Mouse (Mus musculus): ENCODE results near the gene Glra2.
"Not testable (repeated sequence)": the region's sequence is repeated elsewhere in the genome, so short reads cannot be mapped to it uniquely, and the experiment has no call there.

Glra2 gene

DNA sequence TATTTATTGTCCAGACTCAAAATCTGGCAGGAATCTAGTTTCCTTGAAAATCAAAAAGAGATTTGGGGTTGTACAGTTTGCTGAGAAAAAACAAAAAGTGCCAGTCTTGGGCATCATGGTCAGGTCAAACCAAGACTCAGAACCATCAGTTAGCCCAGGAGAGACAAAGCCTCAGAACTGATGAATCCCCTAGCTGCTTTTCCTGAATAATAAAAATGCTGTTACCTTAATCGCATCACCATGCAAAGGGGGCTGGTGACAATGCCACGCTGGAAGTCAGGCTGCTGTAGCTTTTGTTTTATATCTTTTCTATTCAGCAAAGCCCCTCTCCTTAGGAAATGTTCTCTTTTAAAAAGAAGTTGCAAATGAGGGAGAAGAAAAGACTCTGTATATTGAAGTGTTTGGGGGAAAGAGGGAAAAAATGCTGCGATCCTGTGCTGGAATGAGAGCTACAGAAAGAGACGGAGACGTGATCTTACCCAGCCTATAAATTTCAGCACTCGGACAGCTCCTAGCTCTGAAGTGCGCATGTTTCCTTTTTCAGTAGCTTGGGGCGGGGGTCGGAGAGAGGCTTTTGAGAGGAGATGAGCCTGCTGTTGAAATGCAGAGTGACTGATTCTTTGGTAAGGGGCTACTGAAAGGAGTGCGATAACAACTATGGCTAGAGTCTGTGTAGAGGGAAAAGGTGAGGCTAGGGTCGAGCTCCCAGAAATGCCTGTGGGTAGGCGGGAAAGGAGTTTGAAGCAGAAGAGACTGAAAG, at the start of gene Glra2:
TSS of gene Glra2 (minus strand) at position 455 of the 760 bp plus-strand sequence.
- DNase-seq (ENCODE audit: low spot score): peak; percentile 71

DNA sequence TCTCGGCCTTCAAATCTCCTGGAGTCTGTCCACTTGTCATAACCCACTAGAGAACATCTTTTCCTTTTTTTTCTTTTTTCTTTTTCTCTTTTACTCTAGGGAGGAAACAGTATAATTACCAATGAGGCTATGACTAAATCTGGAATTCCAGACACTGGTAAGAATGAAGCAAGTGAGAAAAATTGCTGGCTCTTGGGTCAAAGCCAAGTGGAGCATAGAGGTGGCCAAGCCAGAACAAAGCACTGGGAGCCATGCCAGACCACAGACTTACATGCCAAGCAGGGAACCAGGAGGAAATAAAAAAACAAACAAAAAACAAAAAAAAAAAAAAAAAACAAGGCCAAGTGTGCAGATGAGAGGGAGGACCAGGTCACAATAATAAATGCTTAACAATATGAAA, 35.6 kb upstream of the Glra2 start:
- no peak for DNase-seq (ENCODE audit: low spot score)

DNA sequence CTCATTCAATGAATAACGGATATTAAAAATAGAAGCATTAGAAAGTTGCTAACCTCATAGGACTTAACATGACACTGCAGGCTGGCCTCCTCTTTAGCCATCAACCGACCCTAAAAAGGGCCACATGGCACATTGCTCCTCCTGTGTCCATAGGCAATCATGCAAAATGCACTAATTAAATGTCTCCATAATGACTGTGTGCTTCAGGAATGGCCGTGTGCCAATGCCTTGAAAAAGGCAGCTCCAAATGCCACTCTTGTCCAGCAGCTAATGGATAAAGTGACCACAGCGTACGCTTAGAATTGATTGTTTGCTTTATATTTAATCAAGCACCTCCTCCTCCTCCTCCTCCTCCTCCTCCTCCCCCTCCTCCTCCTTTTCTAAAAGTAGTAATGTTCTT, 17.4 kb upstream of the Glra2 start:
- DNase-seq (ENCODE audit: low spot score): no peak

DNA sequence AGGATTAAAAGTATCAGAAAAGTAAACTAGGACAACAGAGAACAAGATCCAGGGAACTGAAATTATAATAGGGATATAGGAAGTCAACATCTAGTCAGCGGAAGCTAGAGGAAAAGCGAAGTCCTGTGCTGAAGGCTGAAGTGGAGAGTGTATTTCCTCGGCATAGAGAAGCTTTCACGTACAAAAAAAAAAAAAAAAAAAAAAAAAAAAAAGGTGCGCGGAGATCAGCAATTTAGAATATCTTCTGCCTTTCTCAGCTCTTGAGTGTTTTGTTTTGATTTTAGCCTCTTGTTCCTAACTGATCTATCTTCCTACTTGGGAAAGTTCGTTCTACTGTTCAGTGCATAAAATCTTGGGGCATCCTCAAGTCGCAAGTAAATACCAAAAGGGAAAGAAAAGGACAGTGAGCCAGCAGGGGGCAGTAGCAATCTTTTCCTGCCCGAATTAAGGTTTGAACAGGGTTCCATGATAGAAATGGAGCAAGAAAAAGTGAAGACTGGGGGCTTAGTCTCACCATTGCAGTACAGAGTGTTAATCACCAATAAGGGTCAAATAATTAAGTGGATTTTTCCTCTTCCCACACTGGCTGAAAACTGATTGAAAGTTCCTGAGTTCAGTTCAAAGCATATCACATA, 623 bp upstream of the Glra2 start:
- peak; percentile 46 for DNase-seq (ENCODE audit: low spot score)

DNA sequence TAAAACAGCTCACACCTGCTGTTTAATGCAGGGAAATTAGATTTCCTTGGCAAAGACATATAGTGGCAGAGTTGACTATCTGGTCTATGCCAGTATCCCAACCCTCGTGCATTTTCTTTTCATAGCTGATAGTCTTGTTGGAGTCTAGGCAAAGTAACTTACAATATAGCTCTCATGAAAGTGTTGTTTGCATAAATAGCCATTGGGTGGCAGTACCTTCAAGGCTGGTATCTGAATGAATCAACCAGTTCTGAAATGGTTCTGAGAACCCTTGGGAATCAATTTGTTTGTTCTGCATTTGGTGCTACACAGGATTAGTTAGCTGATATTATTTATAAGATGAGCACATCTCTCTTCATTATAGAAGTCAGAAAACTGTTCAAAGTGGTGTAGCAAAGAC, 133.6 kb downstream of the Glra2 start:
- DNase-seq (ENCODE audit: low spot score): peak; percentile 4

DNA sequence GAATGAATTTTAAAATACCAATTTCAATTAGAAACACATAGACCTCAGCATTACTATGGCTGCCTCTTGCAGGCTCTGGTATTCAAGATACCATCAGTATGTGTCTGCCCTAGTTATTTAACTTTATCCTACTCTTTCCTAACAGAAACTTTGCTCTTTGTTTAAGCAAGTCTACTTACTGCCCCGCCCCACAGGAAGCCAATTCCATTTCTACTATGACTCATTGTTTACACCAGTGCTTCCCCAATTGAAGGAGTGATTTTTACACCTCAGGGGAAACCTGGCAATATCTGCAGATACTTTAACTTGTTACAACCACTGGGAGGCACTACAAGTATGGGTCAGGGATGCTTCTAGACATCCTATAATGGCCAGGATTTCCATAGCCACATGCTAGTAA, 136.0 kb downstream of the Glra2 start:
- DNase-seq (ENCODE audit: low spot score): no peak

DNA sequence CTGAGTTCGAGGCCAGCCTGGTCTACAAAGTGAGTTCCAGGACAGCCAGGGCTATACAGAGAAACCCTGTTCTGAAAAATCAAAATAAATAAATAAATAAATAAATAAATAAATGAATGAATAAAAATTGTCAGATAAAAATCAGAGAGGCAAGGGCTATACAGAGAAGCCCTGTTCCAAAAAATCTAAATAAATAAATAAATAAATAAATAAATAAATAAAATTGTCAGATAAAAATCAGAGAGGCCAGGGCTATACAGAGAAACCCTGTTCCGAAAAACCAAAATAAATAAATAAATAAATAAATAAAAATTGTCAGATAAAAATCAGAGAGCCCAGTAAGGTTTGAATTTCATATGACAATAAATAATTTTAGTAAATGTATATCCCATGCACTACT, 144.2 kb downstream of the Glra2 start:
- not testable (repeated sequence) for DNase-seq (ENCODE audit: low spot score)

DNA sequence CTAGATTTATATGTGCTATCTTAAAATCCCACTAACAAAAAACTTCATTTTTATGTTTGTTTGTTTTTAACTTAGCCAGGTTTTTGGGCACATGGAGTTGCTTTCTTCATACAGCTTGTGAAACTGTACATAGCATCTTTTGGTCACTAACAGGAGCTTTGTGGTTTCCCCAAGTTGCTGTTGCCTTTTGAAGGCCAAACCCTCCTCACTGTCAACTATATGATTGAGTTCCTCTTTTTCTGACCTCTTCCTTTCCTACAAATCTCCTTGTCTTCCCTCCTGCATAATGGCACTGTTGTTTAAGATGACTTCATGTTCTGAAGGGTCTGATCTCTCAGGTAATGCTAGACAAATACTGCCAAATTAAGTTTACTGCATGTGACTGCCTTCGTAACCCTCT, 170.6 kb downstream of the Glra2 start:
- no peak for DNase-seq (ENCODE audit: low spot score)

DNA sequence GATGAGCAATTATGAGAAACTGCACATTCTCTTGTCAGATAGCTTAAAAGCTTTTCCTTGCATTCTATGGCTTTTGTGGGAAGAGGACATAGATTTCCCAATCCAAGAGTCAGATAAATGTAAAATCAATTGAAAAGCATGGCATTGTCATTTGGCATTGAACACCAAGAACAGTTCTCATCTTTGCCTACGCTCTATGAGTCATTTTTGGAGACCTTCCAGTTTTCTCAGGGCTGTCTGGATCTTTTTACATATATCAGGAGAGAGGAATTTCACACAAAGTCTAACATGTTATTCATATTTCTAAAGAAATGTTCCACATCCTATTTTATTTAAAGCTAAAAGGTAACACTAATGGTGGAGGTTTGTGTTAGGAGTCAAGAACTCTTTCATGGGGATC, 223.0 kb downstream of the Glra2 start:
- no peak for DNase-seq (ENCODE audit: low spot score)
